Mouse (Mus musculus) layer of hippocampus, postnatal 36 days (tissue): Measurements from ENCODE around the gene Nsun2. TPM values are rescaled to one million over a fixed set of nuclear protein-coding genes. Genes with fewer than 3 reads are reported as not detected.
"Not testable (repeated sequence)": the region's sequence is repeated elsewhere in the genome, so short reads cannot be mapped to it uniquely, and the experiment has no call there.

Source experiments
- DNase-seq, 2 experiments: peaks; one replicate each; pipeline ENCODE4 v3.0.0; 2022
- total RNA-seq, 2 experiments: library from RNA; stranded (reverse); gene quantifications; 2 replicates each; pipeline ENCODE4 v1.2.3; 2021

The Nsun2 gene
- total RNA-seq, 2 experiments from 2014 or later: 88.2 to 97.5 TPM

- DNase-seq: no peak
Measured at GRCm38 (mm10) chr13:69592226-69592625, 58.7 kb downstream of the Nsun2 start.

- no peak for DNase-seq
Measured at GRCm38 (mm10) chr13:69593453-69593852, 59.9 kb downstream of the Nsun2 start.

GRCm38 (mm10) chr13:69594577-69595256 lies 61.2 kb downstream of the Nsun2 start:
- DNase-seq: no peak

GRCm38 (mm10) chr13:69595911-69596310 lies 62.4 kb downstream of the Nsun2 start:
- no peak for DNase-seq

- no peak for DNase-seq
Measured at GRCm38 (mm10) chr13:69596515-69596914, 63.0 kb downstream of the Nsun2 start.

- DNase-seq: no peak
Measured at GRCm38 (mm10) chr13:69598867-69599266, 65.3 kb downstream of the Nsun2 start.

GRCm38 (mm10) chr13:69600863-69601262 lies 67.3 kb downstream of the Nsun2 start:
- DNase-seq: not testable (repeated sequence)

GRCm38 (mm10) chr13:69601321-69601720 lies 67.8 kb downstream of the Nsun2 start:
- no peak for DNase-seq

GRCm38 (mm10) chr13:69604670-69605069 lies 71.1 kb downstream of the Nsun2 start:
- no peak for DNase-seq

- no peak for DNase-seq
Measured at GRCm38 (mm10) chr13:69608734-69609133, 75.2 kb downstream of the Nsun2 start.

GRCm38 (mm10) chr13:69610751-69611397 lies 77.3 kb downstream of the Nsun2 start:
- peak in 1 of 2 experiments; percentile 13 for DNase-seq

- DNase-seq: peak; percentile 99 to 100
Measured at GRCm38 (mm10) chr13:69611398-69612174, 78.0 kb downstream of the Nsun2 start, which contains the start of gene Srd5a1. TSS of gene Srd5a1 (minus strand) at chr13:69611442.

GRCm38 (mm10) chr13:69612175-69612544 lies 78.6 kb downstream of the Nsun2 start:
- DNase-seq: no peak

- DNase-seq: no peak
Measured at GRCm38 (mm10) chr13:69616716-69617115, 83.2 kb downstream of the Nsun2 start.

GRCm38 (mm10) chr13:69623843-69624242 lies 90.3 kb downstream of the Nsun2 start:
- no peak for DNase-seq

GRCm38 (mm10) chr13:69624510-69624909 lies 91.0 kb downstream of the Nsun2 start:
- peak; percentile 28 to 42 for DNase-seq

- DNase-seq: no peak
Measured at GRCm38 (mm10) chr13:69627941-69628340, 94.4 kb downstream of the Nsun2 start.

GRCm38 (mm10) chr13:69630576-69630975 lies 97.0 kb downstream of the Nsun2 start:
- no peak for DNase-seq

GRCm38 (mm10) chr13:69631111-69631510 lies 97.6 kb downstream of the Nsun2 start:
- no peak for DNase-seq

GRCm38 (mm10) chr13:69631659-69632058 lies 98.1 kb downstream of the Nsun2 start:
- no peak for DNase-seq

- DNase-seq: no peak
Measured at GRCm38 (mm10) chr13:69633551-69633950, 100.0 kb downstream of the Nsun2 start.

- no peak for DNase-seq
Measured at GRCm38 (mm10) chr13:69633988-69634387, 100.4 kb downstream of the Nsun2 start.

- not testable (repeated sequence) for DNase-seq
Measured at GRCm38 (mm10) chr13:69635836-69636235, 102.3 kb downstream of the Nsun2 start.
